Mouse (Mus musculus): Measurements from ENCODE around the gene Onecut1.

DNA sequence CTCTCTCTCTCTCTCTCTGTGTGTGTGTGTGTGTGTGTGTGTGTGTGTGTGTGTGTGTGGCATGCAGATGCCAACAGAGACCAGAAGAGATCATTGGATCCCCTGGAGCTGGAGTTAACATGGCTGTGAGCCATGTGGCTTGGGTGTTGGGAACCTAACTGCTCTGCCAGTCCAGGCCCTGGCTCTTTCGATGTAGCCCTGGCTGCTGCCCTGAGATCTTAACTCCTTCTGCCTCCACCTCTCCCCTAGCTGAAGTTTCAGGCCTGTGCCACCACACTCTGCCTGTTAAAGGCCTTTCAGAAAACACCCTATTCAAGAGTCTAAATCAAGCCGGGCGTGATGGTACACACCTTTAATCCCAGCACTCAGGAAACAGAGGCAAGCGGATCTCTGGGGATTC, 49.7 kb downstream of the Onecut1 start:
- TF ChIP-seq CTCF (IDR thresholded peaks at IDR 0.05; ENCODE audit: low read depth) (no peak), EP300 (IDR thresholded peaks at IDR 0.05; ENCODE audit: low read depth) (no peak)
